Mouse (Mus musculus) cortical plate, adult 2 months (tissue): ENCODE measurements around the gene Cacna1c.

ENCODE experiments used
- CTCF ChIP-seq: fragments of 200-500 bp; IDR thresholded peaks from 2 replicates; pipeline ENCODE4 v1.5.1; 2011; ENCODE audit warnings: mild to moderate bottlenecking, control low read depth, low read length; ENCODE audit not compliant: insufficient read depth; ENCODE audit errors: extremely low read depth
- POLR2A ChIP-seq: fragments of 200-500 bp; IDR thresholded peaks from 2 replicates; pipeline ENCODE4 v1.6.1; 2011; ENCODE audit warnings: mild to moderate bottlenecking, low read length, control low read depth; ENCODE audit not compliant: insufficient read depth; ENCODE audit errors: extremely low read depth

GRCm38 (mm10) chr6:119082662-119083061, 113.6 kb downstream of the Cacna1c start:
- TF ChIP-seq CTCF, result no peak
- no peak for TF ChIP-seq POLR2A
